Mouse (Mus musculus) megakaryocyte progenitor cell, adult 5-6 weeks (primary cell): Measurements from ENCODE around the gene Gm49392. TPM values are rescaled to one million over a fixed set of nuclear protein-coding genes. Genes with fewer than 3 reads are reported as not detected.
"Not testable (repeated sequence)": the region's sequence is repeated elsewhere in the genome, so short reads cannot be mapped to it uniquely, and the experiment has no call there.

Source experiments
- ATAC-seq: replicated peaks from 2 replicates; pipeline ENCODE4 v1.8.0; 2016; ENCODE audit warnings: mild to moderate bottlenecking, moderate TSS enrichment, inconsistent platforms; ENCODE audit not compliant: poor library complexity
- total RNA-seq, 2 experiments: library from RNA; stranded (forward) in 1 of 2; stranded (reverse) in 1 of 2; fragments of 157-497, 149-512 nt in 1 of 2; fragments of 200-1000 nt in 1 of 2; gene quantifications; 2 replicates each; pipeline versions ENCODE4 v1.2.3 to v1.2.4; 2015 to 2017

Gm49392 gene
- total RNA-seq (2015), result 1.6 TPM in 1 of 2 replicates, not detected in the other
- total RNA-seq (2017), result 0.37 TPM in 1 of 2 replicates, not detected in the other

- ATAC-seq, result not testable (repeated sequence)
These were observed at the start of gene Gm49392 for GRCm38 (mm10) chr13:60896794-60897193. Gene Gm49392, minus strand, starts transcription at chr13:60896894.

- not testable (repeated sequence) for ATAC-seq
These were observed 45.2 kb upstream of the Gm49392 start, which contains the start of gene Tpbpa for GRCm38 (mm10) chr13:60941884-60942283. Gene Tpbpa, minus strand, starts transcription at chr13:60941984.

GRCm38 (mm10) chr13:60936500-60936901, 39.8 kb upstream of the Gm49392 start, which contains the start of the genes Gm49391 and Ctla2a:
Gene Gm49391, minus strand, starts transcription at chr13:60936571.
Gene Ctla2a, minus strand, starts transcription at chr13:60936625.
- peak; percentile 98 for ATAC-seq

GRCm38 (mm10) chr13:60935490-60935889, 38.8 kb upstream of the Gm49392 start, which contains the start of gene Gm49393:
Gene Gm49393, minus strand, starts transcription at chr13:60935590.
- ATAC-seq, result not testable (repeated sequence)

GRCm38 (mm10) chr13:60904780-60905179, 8.1 kb upstream of the Gm49392 start, which contains the start of gene Tpbpb:
Gene Tpbpb, minus strand, starts transcription at chr13:60904880.
- not testable (repeated sequence) for ATAC-seq

GRCm38 (mm10) chr13:60897328-60897727, 634 bp upstream of the Gm49392 start, which contains the start of gene Ctla2b:
Gene Ctla2b, minus strand, starts transcription at chr13:60897447.
- peak; percentile 97 for ATAC-seq

- ATAC-seq, result no peak
These were observed 1.1 kb downstream of the Gm49392 start for GRCm38 (mm10) chr13:60895406-60896160.

GRCm38 (mm10) chr13:60892301-60892700, 4.4 kb downstream of the Gm49392 start:
- peak; percentile 20; the same call in 1 of the 2 replicates for ATAC-seq

GRCm38 (mm10) chr13:60864281-60864680, 32.4 kb downstream of the Gm49392 start, which contains the start of gene 4930486L24Rik:
Gene 4930486L24Rik, minus strand, starts transcription at chr13:60864475.
- no peak for ATAC-seq

GRCm38 (mm10) chr13:60848241-60849120, 48.2 kb downstream of the Gm49392 start:
- peak; percentile 94 for ATAC-seq

- ATAC-seq, result no peak
These were observed 53.5 kb downstream of the Gm49392 start for GRCm38 (mm10) chr13:60843153-60843552.

GRCm38 (mm10) chr13:60842703-60843102, 54.0 kb downstream of the Gm49392 start:
- ATAC-seq, result peak; percentile 64

- ATAC-seq, result no peak
These were observed 57.3 kb downstream of the Gm49392 start for GRCm38 (mm10) chr13:60839353-60839902.

GRCm38 (mm10) chr13:60826052-60826451, 70.6 kb downstream of the Gm49392 start:
- peak; percentile 94 for ATAC-seq

GRCm38 (mm10) chr13:60820486-60821175, 76.1 kb downstream of the Gm49392 start:
- no peak for ATAC-seq

GRCm38 (mm10) chr13:60819469-60819868, 77.2 kb downstream of the Gm49392 start:
- peak; percentile 98 for ATAC-seq

- ATAC-seq, result no peak
These were observed 83.0 kb downstream of the Gm49392 start for GRCm38 (mm10) chr13:60813722-60814121.

- ATAC-seq, result no peak
These were observed 83.9 kb downstream of the Gm49392 start for GRCm38 (mm10) chr13:60812768-60813167.

GRCm38 (mm10) chr13:60809690-60810089, 87.0 kb downstream of the Gm49392 start:
- ATAC-seq, result no peak

GRCm38 (mm10) chr13:60802749-60803148, 93.9 kb downstream of the Gm49392 start, which contains the start of gene Ctsll3:
Gene Ctsll3, minus strand, starts transcription at chr13:60802849.
- ATAC-seq, result no peak
